In the genomic region with DNA sequence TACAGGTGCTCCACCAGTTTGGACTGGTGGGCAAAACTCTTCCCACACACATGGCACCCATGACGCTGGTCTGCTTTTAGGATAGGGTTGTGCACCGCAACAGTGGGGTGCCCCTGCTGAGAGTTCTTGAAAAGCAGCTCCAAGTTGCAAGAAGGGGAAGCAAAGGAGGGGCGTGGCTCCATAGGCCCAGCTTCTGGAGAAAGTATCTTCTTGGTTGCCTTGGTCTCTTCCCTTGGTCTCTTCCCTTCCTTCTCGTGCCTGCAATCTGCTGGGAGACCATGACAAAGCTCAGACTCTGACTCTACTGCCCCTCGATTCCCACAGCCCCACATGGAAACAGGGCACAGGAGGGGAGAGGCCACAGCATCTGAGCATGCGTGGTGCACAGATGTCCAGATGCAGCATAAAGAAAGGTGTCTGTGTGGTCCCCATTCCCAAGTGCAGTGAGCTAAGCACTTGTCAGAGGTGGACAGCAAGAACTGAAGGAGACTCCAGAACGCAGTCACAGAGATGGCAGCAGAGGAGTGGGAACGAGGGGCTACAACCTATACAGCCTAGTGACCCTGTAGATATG, we compare ENCODE assay signal across 7 mouse cellular contexts. TPM values are rescaled to one million over a fixed set of nuclear protein-coding genes. Genes with fewer than 3 reads are reported as not detected.
DNase-seq lines count a peak whose midpoint lies in the region; ATAC-seq and TF ChIP-seq lines count a peak whose summit lies in the region.

No protein-coding gene starts in this region.

- no peak overlapping the region for H3K27ac ChIP-seq in lung, embryonic 16.5 days (ENCODE audit: low read length)
- H3K27ac ChIP-seq in forebrain, embryonic 15.5 days (replicated peaks): no peak overlapping the region
- H3K27ac ChIP-seq in liver, embryonic 15.5 days (replicated peaks): no peak overlapping the region
- no peak overlapping the region for H3K27ac ChIP-seq in stomach, postnatal 0 days (replicated peaks)

- peak overlapping the region; percentile 76 for H3K4me2 ChIP-seq in lung, embryonic 16.5 days (ENCODE audit: low read depth, low read length)
- H3K4me2 ChIP-seq in forebrain, embryonic 15.5 days (replicated peaks): peak overlapping the region; percentile 88
- peak overlapping the region; percentile 86 for H3K4me2 ChIP-seq in liver, embryonic 15.5 days
- H3K4me2 ChIP-seq in stomach, postnatal 0 days (replicated peaks; ENCODE audit: low read depth): peak overlapping the region; percentile 75

- H3K27me3 ChIP-seq in lung, embryonic 16.5 days (ENCODE audit: control insufficient read depth, insufficient read depth, low read depth, low read length): no peaks in the 10 kb centered on the region; the same call in 1 of the 2 replicates
- H3K27me3 ChIP-seq in forebrain, embryonic 15.5 days: no peaks in the 10 kb centered on the region
- H3K27me3 ChIP-seq in liver, embryonic 15.5 days: 0 out of 2 replicates have a peak, but pooled peaks cover 3% of the 10 kb centered on the region
- H3K27me3 ChIP-seq in stomach, postnatal 0 days (ENCODE audit: control insufficient read depth, insufficient read depth, low read length): no peaks in the 10 kb centered on the region

- TF ChIP-seq EP300 in stomach, postnatal 0 days (optimal IDR thresholded peaks at IDR 0.05): no peak

- H3K9ac ChIP-seq in lung, embryonic 16.5 days (ENCODE audit: low read length): peak overlapping the region; percentile 82; the same call in 1 of the 2 replicates
- peak overlapping the region; percentile 82; the same call in 1 of the 2 replicates for H3K9ac ChIP-seq in forebrain, embryonic 15.5 days (replicated peaks)
- peak overlapping the region; percentile 67; the same call in 1 of the 2 replicates for H3K9ac ChIP-seq in liver, embryonic 15.5 days
- H3K9ac ChIP-seq in stomach, postnatal 0 days (ENCODE audit: low read length): peak overlapping the region; percentile 87

- peaks cover 8% of the 10 kb centered on the region for H3K4me1 ChIP-seq in lung, embryonic 16.5 days (replicated peaks; ENCODE audit: control insufficient read depth, insufficient read depth, low read length)
- peaks cover 16% of the 10 kb centered on the region for H3K4me1 ChIP-seq in forebrain, embryonic 15.5 days
- peaks cover 28% of the 10 kb centered on the region for H3K4me1 ChIP-seq in liver, embryonic 15.5 days (replicated peaks)
- 0 out of 2 replicates have a peak, but pooled peaks cover 2% of the 10 kb centered on the region for H3K4me1 ChIP-seq in stomach, postnatal 0 days (replicated peaks; ENCODE audit: control insufficient read depth, insufficient read depth)

- no peak for ATAC-seq in lung, embryonic 16.5 days (ENCODE audit: low read depth)
- ATAC-seq in forebrain, embryonic 15.5 days (replicated peaks): no peak
- no peak for ATAC-seq in liver, embryonic 15.5 days (ENCODE audit: insufficient read depth)
- no peak for ATAC-seq in stomach, postnatal 0 days (ENCODE audit: low FRiP score, low TSS enrichment)

- no peak for TF ChIP-seq CTCF in stomach, postnatal 0 days (IDR thresholded peaks at IDR 0.05; ENCODE audit: low read depth)

- peaks cover 7% of the 10 kb centered on the region for H3K36me3 ChIP-seq in lung, embryonic 16.5 days (ENCODE audit: control insufficient read depth, insufficient read depth, low read length)
- H3K36me3 ChIP-seq in forebrain, embryonic 15.5 days: peaks cover 5% of the 10 kb centered on the region
- H3K36me3 ChIP-seq in liver, embryonic 15.5 days (replicated peaks): no peaks in the 10 kb centered on the region
- H3K36me3 ChIP-seq in stomach, postnatal 0 days (ENCODE audit: control insufficient read depth, insufficient read depth, low read length): peaks cover 2% of the 10 kb centered on the region; the same call in 1 of the 2 replicates

- H3K9me3 ChIP-seq in lung, embryonic 16.5 days (ENCODE audit: control insufficient read depth, low read length): no peaks in the 10 kb centered on the region
- H3K9me3 ChIP-seq in forebrain, embryonic 15.5 days: no peaks in the 10 kb centered on the region
- no peaks in the 10 kb centered on the region for H3K9me3 ChIP-seq in liver, embryonic 15.5 days (replicated peaks)
- no peaks in the 10 kb centered on the region for H3K9me3 ChIP-seq in stomach, postnatal 0 days (ENCODE audit: control insufficient read depth, low read length)

- peak overlapping the region; percentile 66 for H3K4me3 ChIP-seq in lung, embryonic 16.5 days (ENCODE audit: low read length)
- H3K4me3 ChIP-seq in forebrain, embryonic 15.5 days: peak overlapping the region; percentile 71
- peak overlapping the region; percentile 69 for H3K4me3 ChIP-seq in liver, embryonic 15.5 days (replicated peaks)
- H3K4me3 ChIP-seq in stomach, postnatal 0 days (ENCODE audit: low read depth, low read length): peak overlapping the region; percentile 76

- DNase-seq in lung, postnatal 36 days: no peak
- DNase-seq in stomach, postnatal 0 days (ENCODE audit: low spot score): no peak
- no peak for DNase-seq in layer of hippocampus, adult 8-10 months (ENCODE audit: low spot score in 2 of 2)
- DNase-seq in cerebellum, postnatal 14 days: no peak

- WGBS in lung, embryonic 16.5 days: 71% methylated on average over 8 of the region's 8 CpGs
- WGBS in forebrain, embryonic 15.5 days: 83% methylated on average over 8 of the region's 8 CpGs
- WGBS in liver, embryonic 15.5 days (ENCODE audit: insufficient replicate concordance): 52% methylated on average over 8 of the region's 8 CpGs
- WGBS in stomach, postnatal 0 days: 79% methylated on average over 8 of the region's 8 CpGs

RNA-seq across cellular contexts. Expression of a gene that starts 1.1 kb away (rescaled TPM):
- 5.7 and 6.6 TPM in 2 replicates for polyA plus RNA-seq in lung, embryonic 16.5 days (2015; fragmentation: Nextera tagmentation; extraction: Ambion mirVana)
- polyA plus RNA-seq in forebrain, embryonic 15.5 days (2015; fragmentation: Nextera tagmentation; extraction: Ambion mirVana): 5.4 and 5.9 TPM in 2 replicates
- polyA plus RNA-seq in liver, embryonic 15.5 days (2015; fragmentation: Nextera tagmentation; extraction: Ambion mirVana): 1.3 and 1.5 TPM in 2 replicates
- 3.3 and 3.9 TPM in 2 replicates for polyA plus RNA-seq in stomach, postnatal 0 days (2015; fragmentation: Nextera tagmentation; extraction: Ambion mirVana)
- 1 to 10 TPM; 6.7 to 8.0 (median 7.2) TPM for total RNA-seq in layer of hippocampus, adult 8-10 months (2022)

RNA-seq across cellular contexts. Expression of a gene that starts 5.4 kb away (rescaled TPM):
- polyA plus RNA-seq in lung, embryonic 16.5 days (2015; fragmentation: Nextera tagmentation; extraction: Ambion mirVana): 7.3 and 8.0 TPM in 2 replicates
- polyA plus RNA-seq in forebrain, embryonic 15.5 days (2015; fragmentation: Nextera tagmentation; extraction: Ambion mirVana): 4.8 and 5.5 TPM in 2 replicates
- polyA plus RNA-seq in liver, embryonic 15.5 days (2015; fragmentation: Nextera tagmentation; extraction: Ambion mirVana): 1.2 and 1.5 TPM in 2 replicates
- polyA plus RNA-seq in stomach, postnatal 0 days (2015; fragmentation: Nextera tagmentation; extraction: Ambion mirVana): 3.0 and 3.1 TPM in 2 replicates
- total RNA-seq in layer of hippocampus, adult 8-10 months (2022): 1 to 10 TPM; 4.0 to 4.6 (median 4.3) TPM

RNA-seq across cellular contexts. Expression of a gene that starts 14.3 kb away (rescaled TPM):
- polyA plus RNA-seq in lung, embryonic 16.5 days (2015; fragmentation: Nextera tagmentation; extraction: Ambion mirVana): 9.1 and 9.3 TPM in 2 replicates
- 4.6 and 6.1 TPM in 2 replicates for polyA plus RNA-seq in forebrain, embryonic 15.5 days (2015; fragmentation: Nextera tagmentation; extraction: Ambion mirVana)
- 1.3 and 1.7 TPM in 2 replicates for polyA plus RNA-seq in liver, embryonic 15.5 days (2015; fragmentation: Nextera tagmentation; extraction: Ambion mirVana)
- polyA plus RNA-seq in stomach, postnatal 0 days (2015; fragmentation: Nextera tagmentation; extraction: Ambion mirVana): 4.0 and 4.3 TPM in 2 replicates
- 1 to 10 TPM; 3.5 to 5.8 (median 5.0) TPM for total RNA-seq in layer of hippocampus, adult 8-10 months (2022)

RNA-seq across cellular contexts. Expression of a gene that starts 16.5 kb away (rescaled TPM):
- polyA plus RNA-seq in lung, embryonic 16.5 days (2015; fragmentation: Nextera tagmentation; extraction: Ambion mirVana): 8.4 and 9.9 TPM in 2 replicates
- polyA plus RNA-seq in forebrain, embryonic 15.5 days (2015; fragmentation: Nextera tagmentation; extraction: Ambion mirVana): 7.6 and 8.9 TPM in 2 replicates
- 1.8 and 2.3 TPM in 2 replicates for polyA plus RNA-seq in liver, embryonic 15.5 days (2015; fragmentation: Nextera tagmentation; extraction: Ambion mirVana)
- 4.9 and 5.4 TPM in 2 replicates for polyA plus RNA-seq in stomach, postnatal 0 days (2015; fragmentation: Nextera tagmentation; extraction: Ambion mirVana)
- total RNA-seq in layer of hippocampus, adult 8-10 months (2022): 1 to 10 TPM; 7.3 to 9.2 (median 8.1) TPM

RNA-seq across cellular contexts. Expression of a gene that starts 29.5 kb away (rescaled TPM):
- polyA plus RNA-seq in lung, embryonic 16.5 days (2015; fragmentation: Nextera tagmentation; extraction: Ambion mirVana): 24.9 and 25.3 TPM in 2 replicates
- 27.8 and 29.5 TPM in 2 replicates for polyA plus RNA-seq in forebrain, embryonic 15.5 days (2015; fragmentation: Nextera tagmentation; extraction: Ambion mirVana)
- 7.3 and 9.1 TPM in 2 replicates for polyA plus RNA-seq in liver, embryonic 15.5 days (2015; fragmentation: Nextera tagmentation; extraction: Ambion mirVana)
- polyA plus RNA-seq in stomach, postnatal 0 days (2015; fragmentation: Nextera tagmentation; extraction: Ambion mirVana): 15.6 and 17.8 TPM in 2 replicates
- total RNA-seq in layer of hippocampus, adult 8-10 months (2022): 10 to 100 TPM; 11.8 to 16.7 (median 14.6) TPM
